Mouse (Mus musculus) lung, adult 18-20 months (tissue): ENCODE data around the gene Tspan9.
A peak's percentile ranks its signal among the peaks of the same experiment; 100 is the strongest.

Experiments
- DNase-seq, 2 experiments: peaks; one replicate each; pipeline ENCODE4 v3.0.0; 2022; ENCODE audit warnings: mixed read lengths in 2 of 2

Tspan9 gene

GRCm38 (mm10) chr6:128011071-128011477 is 132.3 kb downstream of the Tspan9 start:
- DNase-seq = no peak

- no peak for DNase-seq
Observed at GRCm38 (mm10) chr6:128010135-128010971, 133.0 kb downstream of the Tspan9 start.

- DNase-seq = no peak
Observed at GRCm38 (mm10) chr6:128007982-128008562, 135.3 kb downstream of the Tspan9 start.

GRCm38 (mm10) chr6:128007241-128007701 is 136.1 kb downstream of the Tspan9 start:
- peak in 1 of 2 experiments; percentile 23 for DNase-seq

- DNase-seq = no peak
Observed at GRCm38 (mm10) chr6:128006156-128006555, 137.2 kb downstream of the Tspan9 start.

GRCm38 (mm10) chr6:128004544-128004943 is 138.8 kb downstream of the Tspan9 start:
- DNase-seq = no peak

- no peak for DNase-seq
Observed at GRCm38 (mm10) chr6:128003542-128003941, 139.9 kb downstream of the Tspan9 start.

GRCm38 (mm10) chr6:128002667-128003066 is 140.7 kb downstream of the Tspan9 start:
- no peak for DNase-seq

- DNase-seq = no peak
Observed at GRCm38 (mm10) chr6:128002104-128002503, 141.3 kb downstream of the Tspan9 start.

GRCm38 (mm10) chr6:128001587-128001986 is 141.8 kb downstream of the Tspan9 start:
- DNase-seq = no peak

GRCm38 (mm10) chr6:128000777-128001176 is 142.6 kb downstream of the Tspan9 start:
- DNase-seq = no peak

GRCm38 (mm10) chr6:127999118-127999517 is 144.3 kb downstream of the Tspan9 start:
- DNase-seq = no peak

- no peak for DNase-seq
Observed at GRCm38 (mm10) chr6:127996928-127997327, 146.5 kb downstream of the Tspan9 start.

GRCm38 (mm10) chr6:127992993-127993392 is 150.4 kb downstream of the Tspan9 start:
- no peak for DNase-seq

- peak; percentile 64 to 73 for DNase-seq
Observed at GRCm38 (mm10) chr6:127991509-127992176, 151.8 kb downstream of the Tspan9 start.

GRCm38 (mm10) chr6:127989624-127990212 is 153.7 kb downstream of the Tspan9 start:
- peak; percentile 65 to 74 for DNase-seq

GRCm38 (mm10) chr6:127988944-127989494 is 154.4 kb downstream of the Tspan9 start:
- no peak for DNase-seq

- DNase-seq = no peak
Observed at GRCm38 (mm10) chr6:127987374-127987773, 156.0 kb downstream of the Tspan9 start.

- no peak for DNase-seq
Observed at GRCm38 (mm10) chr6:127986357-127986756, 157.0 kb downstream of the Tspan9 start.

GRCm38 (mm10) chr6:127981176-127981575 is 162.2 kb downstream of the Tspan9 start:
- DNase-seq = no peak

- DNase-seq = no peak
Observed at GRCm38 (mm10) chr6:127980381-127981045, 162.9 kb downstream of the Tspan9 start.

GRCm38 (mm10) chr6:127979831-127980230 is 163.6 kb downstream of the Tspan9 start:
- no peak for DNase-seq
